Mouse (Mus musculus) ES-Bruce4 (cell line): ENCODE measurements around the gene Slc5a3.

Experiments used
- CTCF ChIP-seq: IDR thresholded peaks from one replicate; pipeline ENCODE4 v1.8.1; 2011; ENCODE audit warnings: low read depth, low read length
- EP300 ChIP-seq: IDR thresholded peaks from 2 replicates; pipeline ENCODE4 v1.6.1; 2011; ENCODE audit warnings: low read depth, low read length; ENCODE audit not compliant: insufficient read depth
- POLR2A ChIP-seq: IDR thresholded peaks from one replicate; pipeline ENCODE4 v1.8.1; 2011; ENCODE audit warnings: low read length; ENCODE audit not compliant: insufficient read depth

- TF ChIP-seq EP300 (no peak), CTCF (no peak), POLR2A (no peak)
Observed at GRCm38 (mm10) chr16:92091876-92092275, 33.8 kb downstream of the Slc5a3 start.
